Mouse (Mus musculus): ENCODE data around the gene Gm20696.

- TF ChIP-seq POLR2A (IDR thresholded peaks at IDR 0.05; ENCODE audit: borderline replicate concordance, control insufficient read depth, low read depth, low read length) (no peak), CTCF (IDR thresholded peaks at IDR 0.05; ENCODE audit: control insufficient read depth, insufficient read depth, low read length) (no peak)
Observed at GRCm38 (mm10) chr6:99599229-99599628, 67.4 kb downstream of the Gm20696 start.
